Mouse (Mus musculus): ENCODE data around the gene Nr1h2.

Nr1h2 gene

DNA sequence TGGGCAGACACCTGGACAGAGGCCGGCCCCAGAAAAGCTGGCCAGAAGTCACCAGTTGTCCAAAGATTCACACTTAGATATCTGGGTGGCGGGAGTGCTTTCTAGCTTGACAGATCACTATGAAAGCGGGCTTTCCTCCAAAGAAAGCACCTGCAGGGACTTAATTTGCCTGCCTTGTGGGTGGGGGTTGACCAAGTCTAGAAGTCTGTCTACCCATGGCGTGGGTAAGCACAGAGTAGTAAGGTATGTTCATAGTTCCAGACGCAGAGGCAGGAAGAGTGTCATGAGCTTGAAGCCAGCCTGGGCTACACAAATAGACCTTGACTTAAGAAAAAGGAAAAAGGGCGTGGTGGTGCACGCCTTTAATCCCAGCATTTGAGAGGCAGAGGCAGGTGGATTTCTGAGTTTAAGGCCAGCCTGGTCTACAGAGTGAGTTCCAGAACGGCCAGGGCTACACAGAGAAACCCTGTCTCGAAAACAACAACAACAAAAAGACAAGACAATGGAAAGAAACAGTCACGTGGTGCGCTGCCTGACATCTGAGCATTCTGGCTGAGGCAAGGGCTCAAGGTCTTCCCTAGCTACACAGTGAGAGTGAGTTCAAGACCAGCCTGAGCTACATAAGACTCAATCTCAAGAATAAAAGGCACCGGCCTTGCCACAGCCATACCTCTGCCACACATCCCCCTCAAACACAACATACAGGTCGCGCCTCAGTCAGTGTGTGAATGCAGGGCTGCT is 27.2 kb downstream of the Nr1h2 start:
- no peak for DNase-seq

GRCm38 (mm10) chr7:44525126-44525832 is 28.5 kb downstream of the Nr1h2 start:
- peak; percentile 54 for DNase-seq

DNA sequence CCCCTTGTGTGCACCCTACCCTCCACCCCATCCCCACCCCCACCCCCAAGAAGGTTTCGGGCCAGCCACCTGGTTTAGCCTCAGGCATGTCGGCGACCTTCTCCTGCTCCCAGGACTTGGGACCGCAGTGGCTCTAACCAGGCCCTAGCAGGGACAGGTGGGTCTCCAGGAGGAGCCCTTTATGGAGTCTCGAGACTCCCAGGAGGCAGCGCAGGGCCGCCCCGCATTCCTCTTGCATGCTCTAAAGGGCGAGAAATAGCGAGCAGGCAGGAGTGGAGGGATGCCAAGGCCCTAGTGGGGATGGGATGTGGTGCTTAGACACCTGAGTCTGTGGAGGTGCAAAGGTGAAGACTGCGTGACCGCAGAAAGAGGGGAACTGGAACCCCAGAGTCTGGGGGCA is 29.2 kb downstream of the Nr1h2 start, which contains the start of gene Mybpc2:
Mybpc2 (minus strand) TSS at position 155 of the 400 bp plus-strand sequence.
- no peak for DNase-seq

DNA sequence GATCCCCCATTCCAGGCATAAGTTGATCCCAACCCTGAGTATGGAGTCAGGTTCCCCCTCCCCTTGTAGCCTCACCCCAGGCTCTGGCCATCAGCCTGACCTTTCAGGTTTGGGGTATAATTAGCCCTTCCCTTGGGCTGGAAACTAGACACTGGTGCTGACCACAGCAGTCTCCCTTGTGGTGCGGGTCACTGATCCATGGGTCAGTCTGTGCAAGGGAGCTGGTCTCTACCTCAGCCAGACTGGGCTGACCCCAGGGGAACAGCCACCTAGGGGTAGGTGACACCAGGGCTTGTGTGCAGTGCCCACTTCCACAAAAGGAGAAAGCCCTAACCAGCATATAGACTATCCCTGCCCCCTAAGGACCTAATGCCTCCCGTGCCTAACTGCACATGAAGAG is 30.7 kb downstream of the Nr1h2 start:
- DNase-seq = no peak

- DNase-seq = peak; percentile 57
Measured at GRCm38 (mm10) chr7:44521710-44522109, 32.0 kb downstream of the Nr1h2 start.

- DNase-seq = no peak
Measured at GRCm38 (mm10) chr7:44520990-44521389, 32.8 kb downstream of the Nr1h2 start.

- no peak for DNase-seq
Measured at GRCm38 (mm10) chr7:44519240-44519913, 34.4 kb downstream of the Nr1h2 start.

GRCm38 (mm10) chr7:44507491-44507890 is 46.3 kb downstream of the Nr1h2 start:
- DNase-seq = no peak

DNA sequence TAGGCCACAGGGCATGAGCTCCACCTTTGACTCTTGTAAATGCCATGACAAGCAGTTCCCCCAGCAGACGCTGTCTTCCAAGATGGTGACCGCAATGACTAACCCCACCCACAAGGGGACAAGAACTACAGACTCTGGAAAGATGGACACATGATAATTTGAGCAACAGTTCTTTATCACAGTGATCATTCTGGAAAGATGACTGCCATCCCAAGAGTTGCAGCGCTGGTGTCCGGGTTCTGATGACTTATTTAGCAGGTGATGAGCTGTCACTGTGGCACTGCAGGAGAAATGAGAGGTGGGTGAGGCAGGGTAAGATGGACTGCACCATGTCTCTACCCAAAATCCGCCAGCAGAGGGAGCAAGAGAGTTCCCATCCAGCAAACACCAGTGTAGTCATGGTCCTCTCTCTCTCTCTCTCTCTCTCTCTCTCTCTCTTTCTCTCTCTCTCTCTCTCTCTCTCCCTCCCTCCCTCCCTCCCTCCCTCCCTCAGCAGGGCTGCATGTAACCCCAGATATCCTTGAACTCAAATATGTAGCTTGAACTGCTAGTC is 52.1 kb downstream of the Nr1h2 start:
- DNase-seq = peak; percentile 80

DNA sequence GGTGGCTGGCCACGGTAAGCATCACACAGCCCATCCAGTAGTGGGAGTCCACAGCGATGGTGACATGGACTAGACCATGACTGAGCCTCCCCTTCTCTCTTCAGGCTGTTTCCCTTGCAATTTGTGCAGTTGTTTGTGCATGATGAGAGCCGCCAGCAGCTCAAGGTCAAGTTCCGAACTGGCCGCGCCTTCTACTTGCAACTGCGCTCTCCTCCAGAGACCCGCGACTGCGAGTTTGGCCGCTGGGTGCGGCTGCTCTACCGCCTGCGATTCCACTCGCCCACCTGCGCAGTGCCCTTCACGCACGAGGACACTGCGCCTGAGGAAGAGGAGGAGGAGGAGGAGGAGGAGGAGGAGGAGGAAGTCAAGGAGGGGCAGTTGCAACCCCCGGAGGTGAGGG is 53.7 kb downstream of the Nr1h2 start:
- DNase-seq = no peak

All from right cerebral cortex, postnatal 14 days (tissue).